In genomic region chr11:108297956-108298355, GRCm38 (mm10) we compare ENCODE assay signal across 27 mouse cellular contexts. TPM values are rescaled to one million over a fixed set of nuclear protein-coding genes. Genes with fewer than 3 reads are reported as not detected.
DNase-seq lines count a peak whose midpoint lies in the region; ATAC-seq and TF ChIP-seq lines count a peak whose summit lies in the region.
"Had no signal": no experiment of that assay in that cellular context is flagged by ENCODE, and none has a peak within 500 bp of the region (broad histone marks: within the 10 kb centered on the region; RNA-seq: fewer than 3 reads in every experiment).

No protein-coding gene starts in this region.

- no peak overlapping the region for H3K4me3 ChIP-seq in midbrain, embryonic 14.5 days (replicated peaks; ENCODE audit: low read depth, low read length)
- no peak overlapping the region for H3K4me3 ChIP-seq in midbrain, postnatal 0 days (ENCODE audit: low read depth, low read length)
- H3K4me3 ChIP-seq: forebrain, embryonic 10.5 days; forebrain, embryonic 13.5 days; hindbrain, embryonic 10.5 days; hindbrain, embryonic 13.5 days had no signal

- no peak for ATAC-seq in midbrain, embryonic 14.5 days (ENCODE audit: low FRiP score, low TSS enrichment)
- no peak for ATAC-seq in midbrain, postnatal 0 days (ENCODE audit: low FRiP score)
- ATAC-seq: activated CD4-positive, CD25-positive, alpha-beta regulatory T cell, adult 4 months; forebrain, embryonic 13.5 days; forebrain, embryonic 16.5 days; hindbrain, embryonic 16.5 days had no signal

- DNase-seq in midbrain, embryonic 14.5 days, result peak; percentile 56
- DNase-seq in midbrain, postnatal 0 days (ENCODE audit: low spot score), result no peak
- peak; percentile 77 for DNase-seq in retina, adult 2 months (ENCODE audit: low read depth, low spot score)
- DNase-seq in retina, postnatal 7 days (ENCODE audit: low read depth, low spot score), result peak; percentile 65
- no peak for DNase-seq in gastrocnemius, postnatal 10 days
- DNase-seq in heart, postnatal 25 days (ENCODE audit: low spot score), result no peak
- DNase-seq: adrenal gland, adult 8-10 months; adrenal gland, postnatal 25 days; B cell, adult 2 months; cerebellum, adult 18-20 months; cerebellum, adult 9-10 months; cerebellum, postnatal 14 days; gastrocnemius, postnatal 14 days; heart, adult 11 months; heart, postnatal 36 days had no signal

- H3K4me1 ChIP-seq in midbrain, embryonic 14.5 days (ENCODE audit: control insufficient read depth, insufficient read depth, low read length), result peaks cover 25% of the 10 kb centered on the region
- peaks cover 3% of the 10 kb centered on the region; the same call in 1 of the 2 replicates for H3K4me1 ChIP-seq in midbrain, postnatal 0 days (ENCODE audit: insufficient read depth, low read length)

- no peak overlapping the region for H3K4me2 ChIP-seq in midbrain, embryonic 14.5 days (ENCODE audit: low read length)
- no peak overlapping the region for H3K4me2 ChIP-seq in midbrain, postnatal 0 days (ENCODE audit: low read depth, low read length, poor library complexity, severe bottlenecking)
- H3K4me2 ChIP-seq: forebrain, embryonic 13.5 days; heart, embryonic 11.5 days; hindbrain, embryonic 13.5 days had no signal

- H3K27ac ChIP-seq in midbrain, embryonic 14.5 days (replicated peaks; ENCODE audit: low read depth, low read length), result 0 out of 2 replicates have a peak overlapping the region, but pooled peaks have one; percentile 15
- no peak overlapping the region for H3K27ac ChIP-seq in midbrain, postnatal 0 days (ENCODE audit: low read depth, low read length)
- H3K27ac ChIP-seq: forebrain, embryonic 10.5 days; forebrain, embryonic 13.5 days; hindbrain, embryonic 10.5 days; hindbrain, embryonic 13.5 days had no signal

- no peaks in the 10 kb centered on the region for H3K9me3 ChIP-seq in midbrain, embryonic 14.5 days (ENCODE audit: control insufficient read depth, low read length)
- H3K9me3 ChIP-seq in midbrain, postnatal 0 days (ENCODE audit: low read length), result no peaks in the 10 kb centered on the region
- H3K9me3 ChIP-seq: forebrain, embryonic 10.5 days; forebrain, embryonic 13.5 days; hindbrain, embryonic 10.5 days; hindbrain, embryonic 13.5 days had no signal

- TF ChIP-seq CTCF in midbrain, postnatal 0 days (IDR thresholded peaks at IDR 0.05), result no peak

- H3K9ac ChIP-seq in midbrain, embryonic 14.5 days (replicated peaks; ENCODE audit: low read length), result no peak overlapping the region
- no peak overlapping the region for H3K9ac ChIP-seq in midbrain, postnatal 0 days (replicated peaks; ENCODE audit: low read length, poor library complexity, severe bottlenecking)
- H3K9ac ChIP-seq: forebrain, embryonic 13.5 days; hindbrain, embryonic 13.5 days had no signal

- H3K27me3 ChIP-seq in midbrain, embryonic 14.5 days (ENCODE audit: control insufficient read depth, insufficient read depth, low read length), result no peaks in the 10 kb centered on the region
- H3K27me3 ChIP-seq in midbrain, postnatal 0 days (ENCODE audit: insufficient read depth, low read length), result no peaks in the 10 kb centered on the region
- H3K27me3 ChIP-seq: CH12.LX; forebrain, embryonic 13.5 days; hindbrain, embryonic 13.5 days had no signal

- intact Hi-C loops in heart, postnatal 25 days (cut with DNase I), result no loop called here

- WGBS in midbrain, embryonic 14.5 days, result 16% methylated on average over 8 of the region's 8 CpGs
- WGBS in midbrain, postnatal 0 days, result 25% methylated on average over 8 of the region's 8 CpGs

- no peaks in the 10 kb centered on the region for H3K36me3 ChIP-seq in midbrain, embryonic 14.5 days (ENCODE audit: control insufficient read depth, insufficient read depth, low read length)
- H3K36me3 ChIP-seq in midbrain, postnatal 0 days (ENCODE audit: insufficient read depth, low read length), result no peaks in the 10 kb centered on the region
- H3K36me3 ChIP-seq: forebrain, embryonic 10.5 days; G1E; hindbrain, embryonic 10.5 days; hindbrain, embryonic 13.5 days had no signal

RNA-seq across cellular contexts. Expression of gene Apoh, which starts 45.2 kb away (rescaled TPM):
- polyA plus RNA-seq in midbrain, embryonic 14.5 days (2014; fragmentation: Nextera tagmentation; extraction: Ambion mirVana), result 0.47 and 0.55 TPM in 2 replicates
- total RNA-seq in midbrain, postnatal 0 days (2014; rRNA removed), result not detected in 2 replicates
- 0.35 and 0.80 TPM in 2 replicates for polyA plus RNA-seq in midbrain, postnatal 0 days (2015; fragmentation: Nextera tagmentation; extraction: Ambion mirVana)
- 1 to 10 TPM; 1.1 to 2.5 TPM for total RNA-seq in gastrocnemius, postnatal 10 days (2021)
- total RNA-seq in heart, postnatal 25 days (2021), result under 1 TPM; 0.28 to 0.42 TPM
- total RNA-seq: adrenal gland, postnatal 25 days; G1E; heart, adult 8-10 months; heart, postnatal 36 days had no signal
- polyA plus RNA-seq: activated CD4-positive, CD25-positive, alpha-beta regulatory T cell, adult 4 months; forebrain, embryonic 10.5 days; G1E; heart, embryonic 14.5 days; hindbrain, embryonic 10.5 days had no signal

RNA-seq across cellular contexts. Expression of gene Prkca, which starts 45.8 kb away (rescaled TPM):
- 7.6 and 9.3 TPM in 2 replicates for polyA plus RNA-seq in midbrain, embryonic 14.5 days (2014; fragmentation: Nextera tagmentation; extraction: Ambion mirVana)
- 27.6 and 32.0 TPM in 2 replicates for total RNA-seq in midbrain, postnatal 0 days (2014; rRNA removed)
- 5.4 and 7.9 TPM in 2 replicates for polyA plus RNA-seq in midbrain, postnatal 0 days (2015; fragmentation: Nextera tagmentation; extraction: Ambion mirVana)
- total RNA-seq in gastrocnemius, postnatal 10 days (2021), result 10 to 100 TPM; 47.6 to 51.0 TPM
- 10 to 100 TPM; 39.0 to 39.7 TPM for total RNA-seq in heart, postnatal 25 days (2021)
- polyA plus RNA-seq: G1E had no signal

Comparison
In these comparisons a context has a peak if more than half of its experiments do, and no peak if none do; other contexts are left out.
1. DNase-seq: peak in midbrain, embryonic 14.5 days (single experiment), retina, adult 2 months (single experiment) and retina, postnatal 7 days (single experiment); none in midbrain, postnatal 0 days (single experiment), gastrocnemius, postnatal 10 days (single experiment) and heart, postnatal 25 days (single experiment).